Mouse (Mus musculus): ENCODE data around the gene Golga2. TPM values are rescaled to one million over a fixed set of nuclear protein-coding genes. Genes with fewer than 3 reads are reported as not detected.
A peak's percentile ranks its signal among the peaks of the same experiment; 100 is the strongest.

The Golga2 gene
- polyA plus RNA-seq, 1 experiment from 2014 or later: 18.1 TPM

DNA sequence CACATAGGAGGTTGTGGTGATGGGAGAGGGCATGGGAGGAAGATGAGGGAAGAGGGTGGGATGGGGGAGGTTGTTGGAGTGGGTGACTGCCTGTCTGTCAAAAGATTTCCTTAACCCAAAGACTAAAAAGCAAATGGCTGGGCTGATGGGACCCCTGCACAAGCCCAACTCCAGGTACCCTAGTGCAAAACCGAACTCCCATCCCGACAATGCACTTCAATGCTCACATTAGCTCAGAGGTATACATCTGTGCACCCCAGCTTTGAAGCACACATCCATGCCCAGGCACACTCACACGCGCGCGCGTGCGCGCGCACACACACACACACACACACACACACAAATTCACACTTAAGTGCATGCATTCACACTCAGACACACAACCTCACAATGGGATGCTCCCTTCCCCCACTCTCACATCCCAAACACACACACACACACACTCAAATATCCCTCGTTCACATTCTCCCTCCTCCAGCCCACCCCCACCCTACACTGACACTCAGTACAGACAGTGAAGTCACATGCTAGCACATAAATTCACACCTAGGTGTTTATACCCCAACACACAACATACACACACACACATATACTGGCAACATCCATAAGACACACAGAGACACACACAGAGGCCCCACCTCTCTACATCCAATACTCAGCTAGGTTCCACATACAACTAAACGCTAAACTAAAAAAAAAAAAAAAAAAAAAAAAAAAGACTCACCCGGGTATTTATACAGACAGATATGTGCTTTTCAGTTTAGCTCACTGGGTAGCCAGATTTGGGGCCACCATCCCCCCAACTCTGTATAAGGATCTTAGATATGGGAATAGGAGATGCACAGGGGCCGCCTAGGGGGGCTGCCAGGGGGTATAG is 31.8 kb downstream of the Golga2 start:
- Histone ChIP-seq H3K27me3 (ENCODE audit: control insufficient read depth, insufficient read depth, low read length) (no peaks in the 10 kb centered on the region), H3K36me3 (ENCODE audit: control insufficient read depth, insufficient read depth, low read length) (no peaks in the 10 kb centered on the region), H3K27ac (replicated peaks; ENCODE audit: low read depth, low read length) (peak overlapping the region; percentile 100), H3K9ac (ENCODE audit: low read length) (peak overlapping the region; percentile 95), H3K4me2 (ENCODE audit: low read depth, severe bottlenecking) (peak overlapping the region; percentile 96), H3K4me1 (ENCODE audit: control insufficient read depth, insufficient read depth, low read length) (peaks cover 46% of the 10 kb centered on the region), H3K9me3 (ENCODE audit: control insufficient read depth, low read length) (no peaks in the 10 kb centered on the region), H3K4me3 (ENCODE audit: low read depth, low read length) (peak overlapping the region; percentile 74)
- 37% methylated on average over 14 of the region's 14 CpGs for WGBS
- ATAC-seq (ENCODE audit: insufficient number of reproducible peaks, low FRiP score, low TSS enrichment, low read depth): no peak
- DNase-seq (ENCODE audit: low spot score): peak; percentile 62

- DNase-seq (ENCODE audit: low spot score) (peak; percentile 88), ATAC-seq (ENCODE audit: insufficient number of reproducible peaks, low FRiP score, low TSS enrichment, low read depth) (peak; percentile 53)
- H3K27me3 ChIP-seq (ENCODE audit: control insufficient read depth, insufficient read depth, low read length): no peaks in the 10 kb centered on the region
- peak overlapping the region; percentile 48 for H3K9ac ChIP-seq (ENCODE audit: low read length)
- H3K4me3 ChIP-seq (ENCODE audit: low read depth, low read length): peak overlapping the region; percentile 15
- 3% methylated on average over 9 of the region's 9 CpGs for WGBS
- H3K4me2 ChIP-seq (ENCODE audit: low read depth, severe bottlenecking): peak overlapping the region; percentile 96
- H3K36me3 ChIP-seq (ENCODE audit: control insufficient read depth, insufficient read depth, low read length): no peaks in the 10 kb centered on the region
- no peaks in the 10 kb centered on the region for H3K9me3 ChIP-seq (ENCODE audit: control insufficient read depth, low read length)
- H3K4me1 ChIP-seq (ENCODE audit: control insufficient read depth, insufficient read depth, low read length): peaks cover 45% of the 10 kb centered on the region
- H3K27ac ChIP-seq (replicated peaks; ENCODE audit: low read depth, low read length): peak overlapping the region; percentile 100
Measured at GRCm38 (mm10) chr2:32319586-32320580, 32.7 kb downstream of the Golga2 start.

DNA sequence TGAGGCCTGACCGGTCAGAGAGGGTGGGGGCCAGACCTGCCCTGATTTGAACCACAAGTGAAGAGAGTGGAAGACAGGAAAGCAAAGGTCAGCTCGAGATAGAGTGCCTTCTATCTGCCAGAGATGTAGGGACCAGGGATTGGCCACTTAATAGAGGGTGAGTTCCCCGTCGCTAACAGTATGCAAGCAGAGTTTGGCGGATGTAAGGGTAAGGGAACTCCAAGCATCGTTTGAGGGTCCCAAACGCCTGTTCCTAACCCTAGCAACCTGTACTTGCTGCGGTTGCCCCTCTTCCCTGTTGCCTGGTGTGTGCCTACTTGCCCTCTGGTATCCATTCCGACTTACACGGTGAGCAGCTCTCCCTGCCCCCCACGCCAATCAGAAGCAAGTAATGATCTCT is 33.5 kb downstream of the Golga2 start:
- Histone ChIP-seq H3K9ac (ENCODE audit: low read length) (no peak overlapping the region), H3K9me3 (ENCODE audit: control insufficient read depth, low read length) (no peaks in the 10 kb centered on the region), H3K4me3 (ENCODE audit: low read depth, low read length) (no peak overlapping the region), H3K36me3 (ENCODE audit: control insufficient read depth, insufficient read depth, low read length) (no peaks in the 10 kb centered on the region), H3K27ac (replicated peaks; ENCODE audit: low read depth, low read length) (peak overlapping the region; percentile 100), H3K27me3 (ENCODE audit: control insufficient read depth, insufficient read depth, low read length) (no peaks in the 10 kb centered on the region), H3K4me2 (ENCODE audit: low read depth, severe bottlenecking) (no peak overlapping the region), H3K4me1 (ENCODE audit: control insufficient read depth, insufficient read depth, low read length) (peaks cover 37% of the 10 kb centered on the region)
- WGBS: 50% methylated on average over 11 of the region's 11 CpGs
- no peak for ATAC-seq (ENCODE audit: insufficient number of reproducible peaks, low FRiP score, low TSS enrichment, low read depth)
- DNase-seq (ENCODE audit: low spot score): no peak

GRCm38 (mm10) chr2:32321591-32322298 is 34.6 kb downstream of the Golga2 start:
- no peak overlapping the region for H3K4me2 ChIP-seq (ENCODE audit: low read depth, severe bottlenecking)
- no peak for ATAC-seq (ENCODE audit: insufficient number of reproducible peaks, low FRiP score, low TSS enrichment, low read depth)
- 68% methylated on average over 9 of the region's 9 CpGs for WGBS
- no peaks in the 10 kb centered on the region for H3K27me3 ChIP-seq (ENCODE audit: control insufficient read depth, insufficient read depth, low read length)
- H3K4me1 ChIP-seq (ENCODE audit: control insufficient read depth, insufficient read depth, low read length): peaks cover 27% of the 10 kb centered on the region
- no peaks in the 10 kb centered on the region for H3K36me3 ChIP-seq (ENCODE audit: control insufficient read depth, insufficient read depth, low read length)
- DNase-seq (ENCODE audit: low spot score): no peak
- no peak overlapping the region for H3K4me3 ChIP-seq (ENCODE audit: low read depth, low read length)
- no peaks in the 10 kb centered on the region for H3K9me3 ChIP-seq (ENCODE audit: control insufficient read depth, low read length)
- H3K9ac ChIP-seq (ENCODE audit: low read length): no peak overlapping the region
- H3K27ac ChIP-seq (replicated peaks; ENCODE audit: low read depth, low read length): 0 out of 2 replicates have a peak overlapping the region, but pooled peaks have one; percentile 15

- 83% methylated on average over 7 of the region's 7 CpGs for WGBS
- H3K4me1 ChIP-seq (ENCODE audit: control insufficient read depth, insufficient read depth, low read length): peaks cover 18% of the 10 kb centered on the region
- no peaks in the 10 kb centered on the region for H3K9me3 ChIP-seq (ENCODE audit: control insufficient read depth, low read length)
- no peaks in the 10 kb centered on the region for H3K36me3 ChIP-seq (ENCODE audit: control insufficient read depth, insufficient read depth, low read length)
- no peak overlapping the region for H3K27ac ChIP-seq (replicated peaks; ENCODE audit: low read depth, low read length)
- H3K27me3 ChIP-seq (ENCODE audit: control insufficient read depth, insufficient read depth, low read length): no peaks in the 10 kb centered on the region
- no peak overlapping the region for H3K4me2 ChIP-seq (ENCODE audit: low read depth, severe bottlenecking)
- no peak overlapping the region for H3K9ac ChIP-seq (ENCODE audit: low read length)
- ATAC-seq (ENCODE audit: insufficient number of reproducible peaks, low FRiP score, low TSS enrichment, low read depth) (no peak), DNase-seq (ENCODE audit: low spot score) (no peak)
- H3K4me3 ChIP-seq (ENCODE audit: low read depth, low read length): no peak overlapping the region
Measured at GRCm38 (mm10) chr2:32322754-32323741, 35.9 kb downstream of the Golga2 start.

GRCm38 (mm10) chr2:32324322-32324721 is 37.1 kb downstream of the Golga2 start:
- Histone ChIP-seq H3K4me1 (ENCODE audit: control insufficient read depth, insufficient read depth, low read length) (peaks cover 21% of the 10 kb centered on the region), H3K4me2 (ENCODE audit: low read depth, severe bottlenecking) (no peak overlapping the region), H3K9ac (ENCODE audit: low read length) (no peak overlapping the region), H3K27me3 (ENCODE audit: control insufficient read depth, insufficient read depth, low read length) (no peaks in the 10 kb centered on the region), H3K36me3 (ENCODE audit: control insufficient read depth, insufficient read depth, low read length) (no peaks in the 10 kb centered on the region), H3K27ac (replicated peaks; ENCODE audit: low read depth, low read length) (no peak overlapping the region), H3K4me3 (ENCODE audit: low read depth, low read length) (no peak overlapping the region), H3K9me3 (ENCODE audit: control insufficient read depth, low read length) (no peaks in the 10 kb centered on the region)
- WGBS: 57% methylated on average over 4 of the region's 4 CpGs
- ATAC-seq (ENCODE audit: insufficient number of reproducible peaks, low FRiP score, low TSS enrichment, low read depth) (no peak), DNase-seq (ENCODE audit: low spot score) (no peak)

- Histone ChIP-seq H3K36me3 (ENCODE audit: control insufficient read depth, insufficient read depth, low read length) (no peaks in the 10 kb centered on the region), H3K27ac (replicated peaks; ENCODE audit: low read depth, low read length) (no peak overlapping the region), H3K4me1 (ENCODE audit: control insufficient read depth, insufficient read depth, low read length) (peaks cover 20% of the 10 kb centered on the region), H3K27me3 (ENCODE audit: control insufficient read depth, insufficient read depth, low read length) (no peaks in the 10 kb centered on the region), H3K9me3 (ENCODE audit: control insufficient read depth, low read length) (no peaks in the 10 kb centered on the region), H3K9ac (ENCODE audit: low read length) (no peak overlapping the region), H3K4me2 (ENCODE audit: low read depth, severe bottlenecking) (no peak overlapping the region), H3K4me3 (ENCODE audit: low read depth, low read length) (no peak overlapping the region)
- ATAC-seq (ENCODE audit: insufficient number of reproducible peaks, low FRiP score, low TSS enrichment, low read depth) (no peak), DNase-seq (ENCODE audit: low spot score) (no peak)
- WGBS: 67% methylated on average over 7 of the region's 7 CpGs
Measured at GRCm38 (mm10) chr2:32325342-32325741, 38.2 kb downstream of the Golga2 start.

Data from limb, embryonic 11.5 days (tissue).